Mouse (Mus musculus): ENCODE measurements at regions not wholly inside any gene's neighbourhood (a gene's known extent, or its start where the extent isn't known, plus 50 kb on each side); places are given as distances from the start of the nearest gene placed in this dataset.

DNA sequence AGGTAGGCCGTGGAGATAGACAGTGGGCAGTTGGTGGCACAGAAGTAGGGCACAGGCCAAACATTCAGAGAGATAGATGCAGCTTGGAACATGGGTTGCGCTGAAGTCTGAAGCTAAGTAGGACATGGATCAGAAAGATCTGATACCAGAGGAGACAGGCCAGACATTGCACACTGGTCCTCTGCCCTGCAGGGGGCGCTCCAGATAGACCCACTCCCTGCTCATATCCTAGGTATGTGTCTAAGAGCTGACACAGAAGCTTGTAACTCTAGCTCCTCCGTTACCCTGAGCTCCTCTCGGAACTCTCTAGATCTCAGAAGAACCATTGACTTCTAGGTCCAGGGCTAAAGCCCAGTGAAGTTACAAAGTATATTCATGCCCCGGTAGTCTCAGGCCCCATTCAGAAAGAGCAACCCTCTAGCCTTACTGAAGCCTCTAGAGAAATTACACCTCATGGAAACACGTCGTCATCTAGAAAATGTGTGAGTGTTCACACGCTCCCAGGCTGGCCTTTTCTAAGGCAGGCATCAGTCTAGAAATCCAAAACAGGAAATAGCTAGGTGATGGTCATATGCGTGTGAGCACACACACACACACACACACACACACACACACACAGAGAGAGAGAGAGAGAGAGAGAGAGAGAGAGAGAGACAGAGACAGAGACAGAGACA, 87.8 kb upstream of the Tank start:
- TF ChIP-seq CTCF (IDR thresholded peaks at IDR 0.05; ENCODE audit: low read depth, low read length) (peak; percentile 61), POLR2A (IDR thresholded peaks at IDR 0.05; ENCODE audit: insufficient read depth, low read length) (no peak), EP300 (IDR thresholded peaks at IDR 0.05; ENCODE audit: insufficient read depth, low read depth, low read length) (no peak)
- H3K4me3 ChIP-seq (ENCODE audit: low read depth, low read length), result no peak overlapping the region
- no peak overlapping the region for H3K27ac ChIP-seq (ENCODE audit: insufficient read depth, low read length)
- no peaks in the 10 kb centered on the region for H3K36me3 ChIP-seq (ENCODE audit: control insufficient read depth, insufficient read depth, low read length, poor library complexity, severe bottlenecking)
- no peaks in the 10 kb centered on the region for H3K4me1 ChIP-seq (ENCODE audit: control insufficient read depth, insufficient read depth, low read length)
- H3K9ac ChIP-seq (ENCODE audit: low read depth, poor library complexity, severe bottlenecking), result no peak overlapping the region
- no peaks in the 10 kb centered on the region for H3K9me3 ChIP-seq (replicated peaks; ENCODE audit: control insufficient read depth, insufficient read depth, low read length, poor library complexity, severe bottlenecking)
- H3K27me3 ChIP-seq (ENCODE audit: control insufficient read depth, insufficient read depth, low read length, poor library complexity, severe bottlenecking), result no peaks in the 10 kb centered on the region

DNA sequence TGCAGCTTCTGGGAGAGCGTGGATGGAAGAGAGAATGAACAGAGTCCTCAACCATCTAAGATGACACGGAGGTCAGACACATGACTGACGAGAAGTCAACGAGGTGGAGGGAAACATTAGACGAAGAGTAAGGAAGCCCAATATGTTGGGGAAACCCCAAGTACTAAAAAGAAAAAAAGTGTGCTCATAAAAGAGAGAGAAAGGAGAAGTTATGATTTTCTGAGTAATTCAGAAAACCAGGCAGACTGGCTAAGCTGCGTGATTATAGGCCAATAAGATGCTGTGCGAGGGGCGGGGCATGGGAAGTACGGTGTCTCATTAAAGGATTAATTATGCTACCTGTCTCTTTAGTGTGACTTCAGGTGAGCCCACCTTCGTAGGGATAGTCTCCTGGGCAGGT, 88.6 kb upstream of the Tank start:
- Histone ChIP-seq H3K4me3 (ENCODE audit: low read depth, low read length) (no peak overlapping the region), H3K9ac (ENCODE audit: low read depth, poor library complexity, severe bottlenecking) (no peak overlapping the region), H3K27ac (ENCODE audit: insufficient read depth, low read length) (no peak overlapping the region), H3K27me3 (ENCODE audit: control insufficient read depth, insufficient read depth, low read length, poor library complexity, severe bottlenecking) (no peaks in the 10 kb centered on the region), H3K4me1 (ENCODE audit: control insufficient read depth, insufficient read depth, low read length) (no peaks in the 10 kb centered on the region), H3K9me3 (replicated peaks; ENCODE audit: control insufficient read depth, insufficient read depth, low read length, poor library complexity, severe bottlenecking) (no peaks in the 10 kb centered on the region), H3K36me3 (ENCODE audit: control insufficient read depth, insufficient read depth, low read length, poor library complexity, severe bottlenecking) (no peaks in the 10 kb centered on the region)
- no peak for TF ChIP-seq POLR2A (IDR thresholded peaks at IDR 0.05; ENCODE audit: insufficient read depth, low read length)
- TF ChIP-seq EP300 (IDR thresholded peaks at IDR 0.05; ENCODE audit: insufficient read depth, low read depth, low read length), result no peak
- TF ChIP-seq CTCF (IDR thresholded peaks at IDR 0.05; ENCODE audit: low read depth, low read length), result no peak

DNA sequence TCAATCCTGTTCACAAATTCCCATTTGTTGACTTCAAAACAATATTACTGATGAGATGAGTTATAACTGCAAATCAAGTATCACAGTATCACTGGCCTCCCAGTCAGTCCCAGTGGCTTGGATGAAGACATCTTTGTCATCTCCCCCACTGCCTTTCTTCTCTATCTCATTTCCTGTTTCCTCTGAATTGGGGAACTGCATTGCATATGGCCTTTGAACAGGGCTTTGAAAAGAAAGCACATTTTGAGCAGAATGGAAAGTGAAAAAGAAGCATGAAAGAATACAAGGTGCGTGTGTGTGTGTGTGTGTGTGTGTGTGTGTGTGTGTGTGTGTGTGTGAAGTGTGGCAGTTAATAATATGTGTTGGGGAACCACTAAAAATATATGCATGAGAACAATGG, 94.6 kb upstream of the Tank start:
- Histone ChIP-seq H3K9me3 (replicated peaks; ENCODE audit: control insufficient read depth, insufficient read depth, low read length, poor library complexity, severe bottlenecking) (no peaks in the 10 kb centered on the region), H3K27me3 (ENCODE audit: control insufficient read depth, insufficient read depth, low read length, poor library complexity, severe bottlenecking) (no peaks in the 10 kb centered on the region), H3K27ac (ENCODE audit: insufficient read depth, low read length) (no peak overlapping the region), H3K36me3 (ENCODE audit: control insufficient read depth, insufficient read depth, low read length, poor library complexity, severe bottlenecking) (no peaks in the 10 kb centered on the region), H3K4me1 (ENCODE audit: control insufficient read depth, insufficient read depth, low read length) (no peaks in the 10 kb centered on the region), H3K9ac (ENCODE audit: low read depth, poor library complexity, severe bottlenecking) (no peak overlapping the region), H3K4me3 (ENCODE audit: low read depth, low read length) (no peak overlapping the region)
- TF ChIP-seq EP300 (IDR thresholded peaks at IDR 0.05; ENCODE audit: insufficient read depth, low read depth, low read length) (no peak), CTCF (IDR thresholded peaks at IDR 0.05; ENCODE audit: low read depth, low read length) (no peak), POLR2A (IDR thresholded peaks at IDR 0.05; ENCODE audit: insufficient read depth, low read length) (no peak)

DNA sequence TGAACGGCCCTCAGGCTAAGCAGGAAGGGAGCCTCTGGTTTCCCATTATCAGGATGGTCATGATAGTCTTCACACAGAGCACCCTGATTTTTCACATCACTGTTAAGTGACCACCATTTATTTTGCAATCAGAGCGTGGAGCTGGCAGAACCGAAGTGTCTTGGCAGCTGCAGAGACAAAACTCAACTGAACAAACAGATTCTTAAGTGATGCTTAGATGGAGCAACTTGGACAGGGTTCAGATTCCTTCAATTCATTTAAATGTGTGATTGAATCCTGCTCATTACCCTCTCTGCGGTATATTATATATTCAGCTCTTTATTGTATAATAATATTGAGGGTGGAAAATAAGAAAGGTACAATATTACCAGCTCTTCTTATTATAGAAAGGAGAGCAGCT, 101.7 kb upstream of the Tank start:
- no peaks in the 10 kb centered on the region for H3K36me3 ChIP-seq (ENCODE audit: control insufficient read depth, insufficient read depth, low read length, poor library complexity, severe bottlenecking)
- no peak for TF ChIP-seq POLR2A (IDR thresholded peaks at IDR 0.05; ENCODE audit: insufficient read depth, low read length)
- no peak for TF ChIP-seq EP300 (IDR thresholded peaks at IDR 0.05; ENCODE audit: insufficient read depth, low read depth, low read length)
- no peak for TF ChIP-seq CTCF (IDR thresholded peaks at IDR 0.05; ENCODE audit: low read depth, low read length)
- no peaks in the 10 kb centered on the region for H3K4me1 ChIP-seq (ENCODE audit: control insufficient read depth, insufficient read depth, low read length)
- H3K27ac ChIP-seq (ENCODE audit: insufficient read depth, low read length), result no peak overlapping the region
- H3K27me3 ChIP-seq (ENCODE audit: control insufficient read depth, insufficient read depth, low read length, poor library complexity, severe bottlenecking), result no peaks in the 10 kb centered on the region
- H3K4me3 ChIP-seq (ENCODE audit: low read depth, low read length), result no peak overlapping the region
- H3K9me3 ChIP-seq (replicated peaks; ENCODE audit: control insufficient read depth, insufficient read depth, low read length, poor library complexity, severe bottlenecking), result no peaks in the 10 kb centered on the region
- H3K9ac ChIP-seq (ENCODE audit: low read depth, poor library complexity, severe bottlenecking), result no peak overlapping the region

DNA sequence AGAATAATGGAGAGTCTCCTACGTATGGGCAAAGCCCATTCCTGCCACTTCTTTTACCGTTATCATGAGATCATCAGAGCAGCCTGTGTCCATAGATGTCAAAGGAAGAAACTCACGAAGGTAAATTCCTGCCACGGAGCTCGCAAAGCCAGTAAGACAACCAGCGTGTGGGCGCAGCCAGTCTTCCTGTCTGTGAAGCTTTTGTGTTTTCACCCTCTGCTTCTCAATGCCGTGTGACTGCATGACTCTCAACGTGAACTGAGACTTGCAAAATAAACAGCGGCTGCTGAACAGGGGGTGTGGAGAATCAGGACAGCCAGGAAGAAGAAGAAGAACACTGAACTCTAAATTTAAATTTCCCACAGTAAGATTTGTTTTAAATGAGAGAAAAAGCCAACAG, 103.8 kb upstream of the Tank start:
- Histone ChIP-seq H3K27ac (ENCODE audit: insufficient read depth, low read length) (no peak overlapping the region), H3K36me3 (ENCODE audit: control insufficient read depth, insufficient read depth, low read length, poor library complexity, severe bottlenecking) (no peaks in the 10 kb centered on the region), H3K4me3 (ENCODE audit: low read depth, low read length) (no peak overlapping the region), H3K4me1 (ENCODE audit: control insufficient read depth, insufficient read depth, low read length) (no peaks in the 10 kb centered on the region), H3K9me3 (replicated peaks; ENCODE audit: control insufficient read depth, insufficient read depth, low read length, poor library complexity, severe bottlenecking) (no peaks in the 10 kb centered on the region), H3K27me3 (ENCODE audit: control insufficient read depth, insufficient read depth, low read length, poor library complexity, severe bottlenecking) (no peaks in the 10 kb centered on the region), H3K9ac (ENCODE audit: low read depth, poor library complexity, severe bottlenecking) (no peak overlapping the region)
- no peak for TF ChIP-seq EP300 (IDR thresholded peaks at IDR 0.05; ENCODE audit: insufficient read depth, low read depth, low read length)
- TF ChIP-seq CTCF (IDR thresholded peaks at IDR 0.05; ENCODE audit: low read depth, low read length), result no peak
- TF ChIP-seq POLR2A (IDR thresholded peaks at IDR 0.05; ENCODE audit: insufficient read depth, low read length), result no peak

DNA sequence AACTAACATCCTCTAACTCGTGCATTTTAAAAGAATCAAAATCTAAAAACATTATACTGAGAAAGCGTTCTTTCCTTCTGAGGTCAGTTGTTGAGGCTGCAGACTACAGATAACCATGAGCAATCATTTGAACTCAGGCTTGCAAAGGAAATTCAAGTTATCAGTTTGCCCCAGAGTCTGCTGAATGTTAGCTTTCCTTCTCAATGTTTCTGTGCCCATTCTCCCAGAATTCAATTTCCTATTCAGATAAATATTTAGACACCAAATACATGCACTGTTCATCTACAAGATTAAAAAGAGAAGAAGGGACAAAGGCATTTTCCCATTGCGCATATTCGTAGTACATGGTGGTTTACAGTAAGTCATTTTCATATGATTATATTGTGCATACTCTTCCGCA, 107.9 kb upstream of the Tank start:
- Histone ChIP-seq H3K36me3 (ENCODE audit: control insufficient read depth, insufficient read depth, low read length, poor library complexity, severe bottlenecking) (no peaks in the 10 kb centered on the region), H3K27ac (ENCODE audit: insufficient read depth, low read length) (no peak overlapping the region), H3K9ac (ENCODE audit: low read depth, poor library complexity, severe bottlenecking) (no peak overlapping the region), H3K4me1 (ENCODE audit: control insufficient read depth, insufficient read depth, low read length) (no peaks in the 10 kb centered on the region), H3K27me3 (ENCODE audit: control insufficient read depth, insufficient read depth, low read length, poor library complexity, severe bottlenecking) (no peaks in the 10 kb centered on the region), H3K4me3 (ENCODE audit: low read depth, low read length) (no peak overlapping the region), H3K9me3 (replicated peaks; ENCODE audit: control insufficient read depth, insufficient read depth, low read length, poor library complexity, severe bottlenecking) (no peaks in the 10 kb centered on the region)
- TF ChIP-seq CTCF (IDR thresholded peaks at IDR 0.05; ENCODE audit: low read depth, low read length), result no peak
- TF ChIP-seq POLR2A (IDR thresholded peaks at IDR 0.05; ENCODE audit: insufficient read depth, low read length), result no peak
- no peak for TF ChIP-seq EP300 (IDR thresholded peaks at IDR 0.05; ENCODE audit: insufficient read depth, low read depth, low read length)

Data from ES-Bruce4 (cell line).